Mouse (Mus musculus) kidney, embryonic 15.5 days (tissue): Measurements from ENCODE around the gene Fam107b. TPM values are rescaled to one million over a fixed set of nuclear protein-coding genes. Genes with fewer than 3 reads are reported as not detected.
A peak's percentile ranks its signal among the peaks of the same experiment; 100 is the strongest.

Source experiments
- ATAC-seq: fragments of 200-750 bp; cut with Nextera tagmentation; replicated peaks from 2 replicates; pipeline ENCODE4 v1.8.0; 2017; ENCODE audit warnings: moderate TSS enrichment; ENCODE audit not compliant: low FRiP score
- H3K27ac ChIP-seq: fragments of 300-500 bp; sonication (generic); 2 replicates; pipeline ENCODE4 v1.5.1; 2015; ENCODE audit warnings: mild to moderate bottlenecking, inconsistent platforms
- H3K27me3 ChIP-seq: fragments of 300-500 bp; sonication (generic); 2 replicates; pipeline ENCODE4 v1.6.1; 2015; ENCODE audit warnings: inconsistent platforms
- H3K36me3 ChIP-seq: fragments of 300-500 bp; sonication (generic); 2 replicates; pipeline ENCODE4 v1.6.1; 2015; ENCODE audit warnings: inconsistent platforms
- H3K4me1 ChIP-seq: fragments of 300-500 bp; sonication (generic); 2 replicates; pipeline ENCODE4 v1.6.1; 2015; ENCODE audit warnings: inconsistent platforms
- H3K4me2 ChIP-seq: fragments of 300-500 bp; sonication (generic); 2 replicates; pipeline ENCODE4 v1.6.1; 2015; ENCODE audit warnings: moderate library complexity, mild to moderate bottlenecking, inconsistent platforms
- H3K4me3 ChIP-seq: fragments of 300-500 bp; sonication (generic); replicated peaks from 2 replicates; pipeline ENCODE4 v1.5.1; 2015; ENCODE audit warnings: mild to moderate bottlenecking, inconsistent platforms
- H3K9ac ChIP-seq: fragments of 300-500 bp; sonication (generic); 2 replicates; pipeline ENCODE4 v1.6.1; 2015; ENCODE audit warnings: mild to moderate bottlenecking, inconsistent platforms
- H3K9me3 ChIP-seq: fragments of 300-500 bp; sonication (generic); replicated peaks from 2 replicates; pipeline ENCODE4 v1.6.1; 2016; ENCODE audit warnings: inconsistent platforms
- WGBS: fragments of 180-500 bp; shearing (Covaris S2); methylation state at CpG from one replicate; pipeline ENCODE4 v1.1.7; 2015; ENCODE audit warnings: mixed read lengths; 5-methylcytosine and 5-hydroxymethylcytosine counted together
- polyA plus RNA-seq: library from polyadenylated mRNA; unstranded; fragments of >200 nt; fragmentation: Nextera tagmentation; extraction: Ambion mirVana; gene quantifications from 2 replicates; pipeline ENCODE4 v1.2.1, GENCODE M21; 2015

The Fam107b gene
- polyA plus RNA-seq, 1 experiment from 2014 or later: 59.9 TPM

DNA sequence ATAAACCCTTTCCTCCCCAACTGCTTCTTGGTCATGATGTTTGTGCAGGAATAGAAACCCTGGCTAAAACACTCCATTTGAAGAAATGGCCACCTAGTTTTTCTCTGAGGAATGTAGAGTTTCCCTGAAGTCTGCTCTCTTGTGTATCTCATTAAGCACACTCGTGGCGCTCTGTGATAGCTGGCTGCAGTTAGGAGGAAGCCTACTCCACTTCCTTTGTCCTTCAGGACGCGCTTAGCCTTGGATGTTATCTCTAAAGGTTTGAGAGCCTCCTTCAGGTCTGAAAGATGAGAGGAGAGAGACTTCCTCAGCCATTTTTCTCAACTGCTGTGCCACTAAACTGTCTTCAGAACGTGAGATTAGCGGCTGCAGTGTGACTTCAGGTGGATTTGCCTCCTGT lies 207.4 kb downstream of the Fam107b start:
- Histone ChIP-seq H3K4me2 (no peak overlapping the region), H3K27ac (no peak overlapping the region), H3K9ac (no peak overlapping the region), H3K27me3 (no peaks in the 10 kb centered on the region), H3K4me3 (no peak overlapping the region), H3K4me1 (no peaks in the 10 kb centered on the region), H3K36me3 (peaks cover 49% of the 10 kb centered on the region), H3K9me3 (no peaks in the 10 kb centered on the region)
- WGBS: 87% methylated on average over 6 of the region's 6 CpGs
- ATAC-seq: no peak

- Histone ChIP-seq H3K27ac (no peak overlapping the region), H3K9ac (no peak overlapping the region), H3K4me1 (no peaks in the 10 kb centered on the region), H3K27me3 (no peaks in the 10 kb centered on the region), H3K4me2 (no peak overlapping the region), H3K36me3 (peaks cover 9% of the 10 kb centered on the region; the same call in 1 of the 2 replicates), H3K4me3 (no peak overlapping the region), H3K9me3 (no peaks in the 10 kb centered on the region)
- ATAC-seq: no peak
- WGBS: 92% methylated on average over 8 of the region's 8 CpGs
These were observed 215.3 kb downstream of the Fam107b start for GRCm38 (mm10) chr2:3785546-3785945.

DNA sequence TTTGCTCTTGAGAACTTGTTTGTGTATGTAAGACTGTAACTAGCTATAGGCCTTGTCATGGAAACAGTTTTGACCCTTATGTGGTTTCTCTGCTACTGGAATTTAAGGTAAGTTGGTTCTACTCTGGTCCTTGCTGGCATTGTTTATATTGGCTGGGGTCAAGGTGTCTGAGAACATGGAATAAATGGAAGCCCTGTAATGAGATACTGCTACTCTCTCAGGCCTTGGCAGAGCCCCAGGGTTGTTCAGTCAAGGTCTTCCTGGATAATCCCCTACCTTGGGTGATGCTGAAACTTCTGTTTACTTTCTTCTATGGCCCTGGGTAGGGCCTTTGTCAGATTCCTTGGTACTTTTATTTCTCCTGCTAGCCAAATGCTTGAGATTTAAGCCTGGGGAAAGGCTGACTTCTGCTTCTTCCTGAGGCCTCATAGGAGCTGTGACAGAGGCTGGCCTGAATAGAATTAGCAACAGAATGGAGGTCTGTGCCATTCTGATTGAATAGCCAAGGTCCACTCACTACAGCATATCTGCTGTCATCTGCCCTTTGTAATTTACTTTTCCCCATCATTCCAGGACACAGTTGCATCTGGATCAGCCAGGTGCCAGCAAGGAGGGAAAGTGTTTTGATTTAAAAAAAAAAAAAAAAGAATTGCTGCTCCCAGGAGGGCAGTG lies 217.6 kb downstream of the Fam107b start:
- no peak overlapping the region for H3K27ac ChIP-seq
- no peaks in the 10 kb centered on the region for H3K36me3 ChIP-seq
- ATAC-seq: no peak
- H3K9ac ChIP-seq: no peak overlapping the region
- no peaks in the 10 kb centered on the region for H3K27me3 ChIP-seq
- H3K4me2 ChIP-seq: no peak overlapping the region
- no peak overlapping the region for H3K4me3 ChIP-seq
- H3K4me1 ChIP-seq: no peaks in the 10 kb centered on the region
- no peaks in the 10 kb centered on the region for H3K9me3 ChIP-seq

DNA sequence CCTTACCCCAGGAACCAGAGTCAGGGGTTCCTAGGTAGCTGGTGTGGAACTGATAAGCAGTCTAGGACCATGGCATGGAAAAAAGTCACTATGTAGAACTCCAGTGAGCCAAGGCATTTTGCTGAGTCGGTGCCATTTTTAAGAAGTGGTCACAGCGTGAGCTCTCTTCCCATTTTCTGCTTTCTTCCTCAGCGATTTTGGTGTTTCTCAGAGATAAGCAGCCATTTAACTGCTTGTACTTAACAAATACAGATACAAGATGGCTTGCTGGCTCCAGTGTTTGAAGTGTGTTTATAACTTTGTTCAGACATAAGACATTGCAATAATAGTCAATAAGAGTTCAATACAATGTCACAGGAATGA lies 218.1 kb downstream of the Fam107b start:
- Histone ChIP-seq H3K27ac (no peak overlapping the region), H3K36me3 (no peaks in the 10 kb centered on the region), H3K9ac (no peak overlapping the region), H3K27me3 (no peaks in the 10 kb centered on the region), H3K4me2 (no peak overlapping the region), H3K9me3 (no peaks in the 10 kb centered on the region), H3K4me3 (no peak overlapping the region), H3K4me1 (no peaks in the 10 kb centered on the region)
- no peak for ATAC-seq
- 83% methylated on average over 3 of the region's 3 CpGs for WGBS

GRCm38 (mm10) chr2:3796543-3796942 lies 226.3 kb downstream of the Fam107b start:
- no peak overlapping the region for H3K4me2 ChIP-seq
- peaks cover 7% of the 10 kb centered on the region; the same call in 1 of the 2 replicates for H3K4me1 ChIP-seq
- 75% methylated on average over 5 of the region's 5 CpGs for WGBS
- no peak overlapping the region for H3K4me3 ChIP-seq
- no peak overlapping the region for H3K9ac ChIP-seq
- no peak overlapping the region for H3K27ac ChIP-seq
- H3K27me3 ChIP-seq: peaks cover 3% of the 10 kb centered on the region; the same call in 1 of the 2 replicates
- ATAC-seq: no peak
- H3K9me3 ChIP-seq: no peaks in the 10 kb centered on the region
- H3K36me3 ChIP-seq: no peaks in the 10 kb centered on the region

DNA sequence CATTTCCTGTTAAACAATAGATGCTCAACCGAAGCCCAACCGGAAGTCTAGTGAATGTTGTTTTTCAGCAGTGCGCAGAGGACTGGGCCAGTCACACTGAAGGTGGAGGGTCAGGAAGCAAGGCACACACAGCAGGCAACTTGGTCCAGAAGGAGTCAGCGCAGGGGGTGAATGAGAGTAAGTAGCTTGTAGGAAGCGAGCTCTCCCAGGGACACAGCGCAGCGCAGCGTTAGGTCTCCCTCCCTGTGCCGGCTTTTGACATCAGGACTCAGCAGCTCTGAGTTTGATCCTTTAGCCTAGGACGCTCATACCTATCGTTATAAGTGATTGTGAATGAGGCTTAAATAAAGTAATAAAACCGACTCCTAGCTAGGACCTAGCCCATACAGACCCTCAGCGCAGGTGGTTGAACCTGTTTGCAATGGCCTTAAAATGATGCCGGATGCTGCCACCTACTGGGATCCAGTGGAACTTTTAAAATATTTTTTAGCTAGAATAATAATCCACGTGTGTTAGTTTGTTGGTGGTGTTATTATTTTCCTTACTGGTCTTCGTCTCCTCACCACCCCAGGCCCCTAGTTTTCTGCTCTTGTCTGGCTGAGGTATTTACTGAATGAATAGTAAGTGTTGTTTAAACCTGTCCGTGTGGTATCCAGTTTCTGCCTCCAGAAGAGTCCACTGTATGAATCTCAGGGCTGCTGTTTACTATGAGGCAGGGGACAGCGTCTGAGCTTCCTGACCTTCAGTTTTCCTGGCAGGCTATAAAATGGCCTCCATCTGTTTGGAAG lies 229.7 kb downstream of the Fam107b start:
- H3K36me3 ChIP-seq: no peaks in the 10 kb centered on the region
- H3K9ac ChIP-seq: 0 out of 2 replicates have a peak overlapping the region, but pooled peaks have one; percentile 33
- ATAC-seq: peak; percentile 74
- H3K9me3 ChIP-seq: no peaks in the 10 kb centered on the region
- H3K27ac ChIP-seq: no peak overlapping the region
- peaks cover 3% of the 10 kb centered on the region; the same call in 1 of the 2 replicates for H3K27me3 ChIP-seq
- H3K4me1 ChIP-seq: peaks cover 7% of the 10 kb centered on the region; the same call in 1 of the 2 replicates
- H3K4me2 ChIP-seq: peak overlapping the region; percentile 68
- WGBS: 12% methylated on average over 18 of the region's 18 CpGs
- H3K4me3 ChIP-seq: peak overlapping the region; percentile 35

GRCm38 (mm10) chr2:3800555-3800878 lies 230.2 kb downstream of the Fam107b start:
- no peak overlapping the region for H3K4me3 ChIP-seq
- peaks cover 7% of the 10 kb centered on the region; the same call in 1 of the 2 replicates for H3K4me1 ChIP-seq
- 46% methylated on average over 5 of the region's 5 CpGs for WGBS
- H3K4me2 ChIP-seq: no peak overlapping the region
- H3K36me3 ChIP-seq: no peaks in the 10 kb centered on the region
- no peak overlapping the region for H3K9ac ChIP-seq
- H3K9me3 ChIP-seq: no peaks in the 10 kb centered on the region
- H3K27ac ChIP-seq: no peak overlapping the region
- H3K27me3 ChIP-seq: peaks cover 3% of the 10 kb centered on the region; the same call in 1 of the 2 replicates
- no peak for ATAC-seq

- ATAC-seq: no peak
- WGBS: 67% methylated on average over 6 of the region's 6 CpGs
These were observed 235.5 kb downstream of the Fam107b start for GRCm38 (mm10) chr2:3805742-3806141.

GRCm38 (mm10) chr2:3810321-3810720 lies 240.0 kb downstream of the Fam107b start:
- 76% methylated on average over 5 of the region's 5 CpGs for WGBS
- H3K27ac ChIP-seq: no peak overlapping the region
- H3K4me2 ChIP-seq: no peak overlapping the region
- no peaks in the 10 kb centered on the region for H3K4me1 ChIP-seq
- H3K4me3 ChIP-seq: no peak overlapping the region
- H3K9ac ChIP-seq: no peak overlapping the region
- H3K27me3 ChIP-seq: no peaks in the 10 kb centered on the region
- H3K9me3 ChIP-seq: no peaks in the 10 kb centered on the region
- no peak for ATAC-seq
- H3K36me3 ChIP-seq: no peaks in the 10 kb centered on the region

More at GRCm38 (mm10) chr2:3805742-3806141, 235.5 kb downstream of the Fam107b start:
- Histone ChIP-seq H3K36me3 (no peaks in the 10 kb centered on the region), H3K4me2 (no peak overlapping the region), H3K9ac (no peak overlapping the region), H3K9me3 (no peaks in the 10 kb centered on the region), H3K4me3 (no peak overlapping the region), H3K27ac (no peak overlapping the region), H3K4me1 (no peaks in the 10 kb centered on the region), H3K27me3 (peaks cover 2% of the 10 kb centered on the region; the same call in 1 of the 2 replicates)

GRCm38 (mm10) chr2:3816142-3816609 lies 245.9 kb downstream of the Fam107b start:
- H3K27me3 ChIP-seq: no peaks in the 10 kb centered on the region
- no peak overlapping the region for H3K9ac ChIP-seq
- H3K4me2 ChIP-seq: no peak overlapping the region
- H3K9me3 ChIP-seq: no peaks in the 10 kb centered on the region
- H3K4me3 ChIP-seq: no peak overlapping the region
- H3K36me3 ChIP-seq: no peaks in the 10 kb centered on the region
- WGBS: 65% methylated on average over 6 of the region's 6 CpGs
- no peak overlapping the region for H3K27ac ChIP-seq
- no peaks in the 10 kb centered on the region for H3K4me1 ChIP-seq
- ATAC-seq: no peak

GRCm38 (mm10) chr2:3817626-3818025 lies 247.3 kb downstream of the Fam107b start:
- 88% methylated on average over 3 of the region's 3 CpGs for WGBS
- no peak overlapping the region for H3K4me2 ChIP-seq
- H3K9ac ChIP-seq: no peak overlapping the region

More at GRCm38 (mm10) chr2:3817626-3818025, 247.3 kb downstream of the Fam107b start:
- peaks cover under 1% of the 10 kb centered on the region; the same call in 1 of the 2 replicates for H3K4me1 ChIP-seq
- ATAC-seq: no peak
- no peaks in the 10 kb centered on the region for H3K36me3 ChIP-seq
- no peak overlapping the region for H3K4me3 ChIP-seq
- H3K9me3 ChIP-seq: no peaks in the 10 kb centered on the region
- no peaks in the 10 kb centered on the region for H3K27me3 ChIP-seq
- no peak overlapping the region for H3K27ac ChIP-seq
